Mouse (Mus musculus) forebrain, embryonic 11.5 days (tissue): ENCODE data around the gene Arid3a. TPM values are rescaled to one million over a fixed set of nuclear protein-coding genes. Genes with fewer than 3 reads are reported as not detected.

Experiments used
- ATAC-seq: fragments of 200-750 bp; cut with Nextera tagmentation; replicated peaks from 2 replicates; pipeline ENCODE4 v1.8.0; 2017; ENCODE audit warnings: moderate TSS enrichment; ENCODE audit not compliant: low FRiP score
- DNase-seq: peaks from one replicate; pipeline ENCODE4 v3.0.0-alpha.2; 2017; ENCODE audit warnings: low spot score
- H3K27ac ChIP-seq: fragments of 300-500 bp; sonication (generic); 2 replicates; pipeline ENCODE4 v1.5.1; 2014; ENCODE audit warnings: low read depth, low read length
- H3K27me3 ChIP-seq: fragments of 300-500 bp; sonication (generic); 2 replicates; pipeline ENCODE4 v1.6.1; 2014; ENCODE audit warnings: mild to moderate bottlenecking, low read length, mixed read lengths; ENCODE audit not compliant: control insufficient read depth, insufficient read depth
- H3K36me3 ChIP-seq: fragments of 300-500 bp; sonication (generic); 2 replicates; pipeline ENCODE4 v1.6.1; 2014; ENCODE audit warnings: mild to moderate bottlenecking, low read length, moderate library complexity, mixed read lengths; ENCODE audit not compliant: control insufficient read depth, insufficient read depth
- H3K4me1 ChIP-seq: fragments of 300-500 bp; sonication (generic); replicated peaks from 2 replicates; pipeline ENCODE4 v1.6.1; 2014; ENCODE audit warnings: low read length, mixed read lengths; ENCODE audit not compliant: control insufficient read depth, insufficient read depth
- H3K4me2 ChIP-seq: fragments of 300-500 bp; sonication (generic); 2 replicates; pipeline ENCODE4 v1.6.1; 2014; ENCODE audit warnings: low read depth, mild to moderate bottlenecking, low read length, moderate library complexity, mixed read lengths; ENCODE audit not compliant: severe bottlenecking
- H3K4me3 ChIP-seq: fragments of 300-500 bp; sonication (generic); 2 replicates; pipeline ENCODE4 v1.5.1; 2014; ENCODE audit warnings: low read depth, low read length
- H3K9ac ChIP-seq: fragments of 300-500 bp; sonication (generic); 2 replicates; pipeline ENCODE4 v1.6.1; 2014; ENCODE audit warnings: low read length
- H3K9me3 ChIP-seq: fragments of 300-500 bp; sonication (generic); 2 replicates; pipeline ENCODE4 v1.6.1; 2016; ENCODE audit warnings: low read length, mixed read lengths; ENCODE audit not compliant: control insufficient read depth
- WGBS: fragments of 180-500 bp; shearing (Covaris S2); extraction: QIAGEN DNeasy Blood & Tissue Kit; methylation state at CpG from one replicate; pipeline ENCODE4 v1.1.7; 2014; 5-methylcytosine and 5-hydroxymethylcytosine counted together
- polyA plus RNA-seq: library from polyadenylated mRNA; unstranded; fragments of >200 nt; fragmentation: Nextera tagmentation; extraction: Ambion mirVana; gene quantifications from 2 replicates; pipeline ENCODE4 v1.2.1, GENCODE M21; 2014

Arid3a gene
- polyA plus RNA-seq, 1 experiment from 2014 or later, result 6.6 TPM

GRCm38 (mm10) chr10:79994397-79995115 is 67.7 kb downstream of the Arid3a start:
- ATAC-seq, result no peak
- H3K4me2 ChIP-seq, result no peak overlapping the region

DNA sequence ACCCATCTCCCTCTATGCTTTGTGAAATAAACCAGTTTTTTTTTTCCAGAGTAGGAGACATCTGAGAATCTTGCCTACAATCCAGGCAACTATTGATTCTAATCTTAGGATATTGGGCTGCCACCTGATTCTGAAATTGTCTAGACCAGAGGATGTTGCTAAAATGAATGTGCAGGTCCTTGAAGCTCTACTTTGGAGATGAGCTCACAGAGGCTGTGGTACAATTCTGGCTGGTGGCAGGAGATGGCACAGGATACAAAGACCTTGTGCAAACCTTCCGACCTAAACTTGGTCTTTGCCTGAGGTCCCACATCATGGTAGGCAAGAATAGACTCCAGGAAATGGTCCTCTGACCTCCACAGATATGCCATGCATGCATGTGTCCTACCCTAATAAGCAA is 68.8 kb downstream of the Arid3a start:
- DNase-seq (no peak), ATAC-seq (no peak)
- 82% methylated on average over 1 of the region's 1 CpGs for WGBS
- Histone ChIP-seq H3K4me1 (peaks cover 7% of the 10 kb centered on the region; the same call in 1 of the 2 replicates), H3K27me3 (peaks cover 2% of the 10 kb centered on the region), H3K27ac (no peak overlapping the region), H3K9ac (no peak overlapping the region), H3K36me3 (no peaks in the 10 kb centered on the region), H3K4me2 (no peak overlapping the region), H3K9me3 (peaks cover 4% of the 10 kb centered on the region; the same call in 1 of the 2 replicates), H3K4me3 (no peak overlapping the region)

More at GRCm38 (mm10) chr10:79994397-79995115, 67.7 kb downstream of the Arid3a start:
- Histone ChIP-seq H3K36me3 (no peaks in the 10 kb centered on the region), H3K4me3 (no peak overlapping the region), H3K27ac (no peak overlapping the region), H3K9me3 (peaks cover 4% of the 10 kb centered on the region; the same call in 1 of the 2 replicates), H3K4me1 (peaks cover 7% of the 10 kb centered on the region; the same call in 1 of the 2 replicates), H3K9ac (no peak overlapping the region), H3K27me3 (peaks cover 7% of the 10 kb centered on the region)
- DNase-seq, result no peak
- 91% methylated on average over 16 of the region's 16 CpGs for WGBS

DNA sequence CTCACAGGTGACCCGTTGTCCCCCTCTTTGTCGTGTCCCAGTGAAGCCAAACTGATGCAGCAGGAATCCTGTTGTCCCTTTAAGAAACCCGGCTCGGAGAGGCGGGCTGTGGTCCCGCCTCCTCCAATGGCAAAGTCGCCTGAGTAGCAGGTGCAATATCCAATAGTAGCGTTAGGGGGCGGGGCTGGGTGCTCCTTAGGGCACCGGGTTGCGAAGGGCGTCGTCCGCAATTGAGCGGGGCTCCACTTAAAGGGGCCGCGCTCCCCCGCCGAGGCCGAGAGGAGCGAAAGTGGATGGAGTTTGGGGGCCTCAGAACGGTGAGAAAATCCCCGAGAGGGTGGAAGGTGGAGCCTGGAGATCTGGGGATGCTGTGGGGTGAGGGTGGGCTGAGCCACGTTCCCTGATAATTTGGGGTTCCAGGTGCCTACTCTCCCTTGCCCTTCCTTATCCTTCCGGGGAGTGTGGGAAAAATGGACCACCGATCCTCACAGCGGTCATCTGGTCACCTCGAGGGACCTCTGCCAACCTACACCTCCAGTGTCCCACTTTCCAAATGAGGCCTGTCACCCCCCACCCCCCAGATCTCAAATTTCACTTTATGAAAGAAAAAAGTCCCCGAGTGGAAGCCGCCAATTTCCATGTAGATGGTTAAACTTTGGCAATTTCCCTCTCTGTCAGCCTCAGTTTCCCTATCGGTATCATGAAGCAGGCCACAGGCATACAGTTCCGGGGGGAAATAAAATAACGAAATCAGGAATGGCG is 69.6 kb downstream of the Arid3a start, which contains the start of gene Abca7:
Gene Abca7 (plus strand): TSS at position 223 of the 762 bp plus-strand sequence.
- Histone ChIP-seq H3K27ac (peak within 1 kb of the TSS; percentile 5; the same call in 1 of the 2 replicates), H3K9ac (peak within 1 kb of the TSS; percentile 49), H3K4me1 (peaks cover 7% of the 10 kb centered on the region; the same call in 1 of the 2 replicates), H3K4me3 (peak within 1 kb of the TSS; percentile 42), H3K9me3 (peaks cover 2% of the 10 kb centered on the region; the same call in 1 of the 2 replicates), H3K4me2 (peak within 1 kb of the TSS; percentile 67), H3K36me3 (no peaks in the 10 kb centered on the region), H3K27me3 (peaks cover 2% of the 10 kb centered on the region)
- 0% methylated on average over 34 of the region's 34 CpGs for WGBS
- ATAC-seq (peak; percentile 87), DNase-seq (peak; percentile 97)

GRCm38 (mm10) chr10:79997034-79997760 is 70.4 kb downstream of the Arid3a start:
- ATAC-seq, result peak; percentile 82
- WGBS, result under 1% methylated on average over 35 of the region's 35 CpGs
- H3K4me1 ChIP-seq, result peaks cover 7% of the 10 kb centered on the region; the same call in 1 of the 2 replicates
- peaks cover 5% of the 10 kb centered on the region for H3K27me3 ChIP-seq
- peak; percentile 91 for DNase-seq
- peak overlapping the region; percentile 67 for H3K4me2 ChIP-seq
- H3K4me3 ChIP-seq, result peak overlapping the region; percentile 42
- peak overlapping the region; percentile 5; the same call in 1 of the 2 replicates for H3K27ac ChIP-seq
- H3K36me3 ChIP-seq, result no peaks in the 10 kb centered on the region
- H3K9me3 ChIP-seq, result no peaks in the 10 kb centered on the region
- peak overlapping the region; percentile 49 for H3K9ac ChIP-seq

DNA sequence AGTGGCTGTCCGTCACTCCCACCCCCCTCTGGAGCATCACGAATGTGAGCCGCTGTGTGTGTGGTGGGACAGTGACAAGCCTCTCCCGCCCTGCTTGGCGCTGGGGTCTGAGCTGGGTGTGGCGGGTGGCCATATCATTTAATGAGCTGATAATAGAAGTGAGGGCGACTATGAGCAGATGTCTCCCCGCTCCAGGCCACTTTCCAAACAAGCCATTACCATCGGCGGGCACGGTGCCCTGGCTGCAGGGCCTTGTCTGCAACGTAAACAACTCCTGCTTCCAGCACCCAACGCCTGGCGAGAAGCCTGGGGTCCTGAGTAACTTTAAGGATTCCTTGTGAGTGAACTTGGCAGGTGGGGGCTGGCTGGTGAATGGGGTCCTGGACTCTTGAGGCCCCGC is 71.0 kb downstream of the Arid3a start:
- no peak for DNase-seq
- H3K4me3 ChIP-seq, result peak overlapping the region; percentile 42
- H3K4me2 ChIP-seq, result peak overlapping the region; percentile 67
- H3K36me3 ChIP-seq, result no peaks in the 10 kb centered on the region
- H3K27ac ChIP-seq, result no peak overlapping the region
- peaks cover 10% of the 10 kb centered on the region for H3K27me3 ChIP-seq
- peak; percentile 34; the same call in 1 of the 2 replicates for ATAC-seq
- H3K4me1 ChIP-seq, result peaks cover 7% of the 10 kb centered on the region; the same call in 1 of the 2 replicates
- WGBS, result 5% methylated on average over 15 of the region's 15 CpGs
- peak overlapping the region; percentile 49 for H3K9ac ChIP-seq
- no peaks in the 10 kb centered on the region for H3K9me3 ChIP-seq

GRCm38 (mm10) chr10:80001945-80002344 is 75.1 kb downstream of the Arid3a start:
- WGBS, result 82% methylated on average over 9 of the region's 9 CpGs

DNA sequence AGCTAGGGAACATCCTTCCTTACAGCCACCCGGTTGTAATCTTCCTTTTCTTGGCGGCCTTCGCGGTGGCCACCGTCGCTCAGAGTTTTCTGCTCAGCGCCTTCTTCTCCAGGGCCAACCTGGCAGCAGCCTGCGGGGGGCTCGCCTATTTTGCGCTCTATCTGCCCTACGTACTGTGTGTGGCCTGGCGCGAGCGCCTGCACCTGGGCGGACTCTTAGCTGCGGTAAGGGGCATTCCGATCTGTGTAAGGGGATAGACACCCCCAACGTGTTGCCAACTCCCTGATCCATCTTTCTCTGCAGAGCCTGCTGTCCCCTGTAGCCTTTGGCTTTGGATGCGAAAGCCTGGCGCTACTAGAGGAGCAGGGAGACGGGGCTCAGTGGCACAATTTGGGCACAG is 76.0 kb downstream of the Arid3a start:
- no peak overlapping the region for H3K4me3 ChIP-seq
- 18% methylated on average over 21 of the region's 21 CpGs for WGBS
- no peak overlapping the region for H3K9ac ChIP-seq

More at GRCm38 (mm10) chr10:80001945-80002344, 75.1 kb downstream of the Arid3a start:
- no peak overlapping the region for H3K4me2 ChIP-seq
- H3K27me3 ChIP-seq, result peaks cover 14% of the 10 kb centered on the region
- ATAC-seq, result no peak
- peaks cover 7% of the 10 kb centered on the region; the same call in 1 of the 2 replicates for H3K4me1 ChIP-seq
- DNase-seq, result no peak
- no peaks in the 10 kb centered on the region for H3K9me3 ChIP-seq
- no peak overlapping the region for H3K4me3 ChIP-seq
- no peak overlapping the region for H3K9ac ChIP-seq
- H3K36me3 ChIP-seq, result no peaks in the 10 kb centered on the region
- H3K27ac ChIP-seq, result no peak overlapping the region

More for the DNA sequence above, 76.0 kb downstream of the Arid3a start:
- Histone ChIP-seq H3K27ac (no peak overlapping the region), H3K9me3 (no peaks in the 10 kb centered on the region), H3K4me1 (peaks cover 1% of the 10 kb centered on the region; the same call in 1 of the 2 replicates), H3K27me3 (peaks cover 12% of the 10 kb centered on the region), H3K36me3 (no peaks in the 10 kb centered on the region), H3K4me2 (no peak overlapping the region)
- DNase-seq (no peak), ATAC-seq (no peak)
